ENCODE assay signal across 22 mouse cellular contexts in the genomic region with DNA sequence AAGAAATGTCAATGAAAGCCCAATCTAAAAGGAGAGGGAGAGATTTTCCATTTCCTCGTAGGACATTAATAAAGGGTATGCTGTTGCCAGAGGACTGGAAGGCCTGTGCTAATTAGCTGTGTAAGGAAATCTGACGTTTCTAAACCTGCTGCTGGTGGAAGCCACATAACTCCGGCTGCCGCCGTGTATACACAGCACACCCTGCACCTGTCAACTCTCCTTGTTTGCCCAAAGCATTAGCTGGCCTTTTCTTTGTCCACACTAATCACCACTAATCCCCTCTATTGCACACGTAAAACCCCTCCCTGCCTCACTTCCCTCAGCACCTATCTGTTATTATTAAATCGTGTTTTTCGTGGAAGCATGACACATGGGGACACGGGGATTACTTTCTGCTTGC.
DNase-seq lines count a peak whose midpoint lies in the region; ATAC-seq lines count a peak whose summit lies in the region.
"Had no signal": no experiment of that assay in that cellular context is flagged by ENCODE, and none has a peak within 500 bp of the region (broad histone marks: within the 10 kb centered on the region; RNA-seq: fewer than 3 reads in every experiment).

No protein-coding gene starts in this region.

- no peak overlapping the region for H3K9ac ChIP-seq in embryonic facial prominence, embryonic 11.5 days (replicated peaks; ENCODE audit: low read length)
- no peak overlapping the region for H3K9ac ChIP-seq in lung, embryonic 16.5 days (ENCODE audit: low read length)
- no peak overlapping the region for H3K9ac ChIP-seq in embryonic facial prominence, embryonic 15.5 days
- H3K9ac ChIP-seq in stomach, embryonic 14.5 days (replicated peaks; ENCODE audit: low read depth, low read length), result no peak overlapping the region
- H3K9ac ChIP-seq: heart, embryonic 13.5 days; hindbrain, embryonic 15.5 days; liver, postnatal 0 days had no signal

- H3K36me3 ChIP-seq in embryonic facial prominence, embryonic 11.5 days (replicated peaks; ENCODE audit: control insufficient read depth, insufficient read depth, low read depth, low read length), result no peaks in the 10 kb centered on the region
- H3K36me3 ChIP-seq in embryonic facial prominence, embryonic 10.5 days (replicated peaks), result no peaks in the 10 kb centered on the region
- H3K36me3 ChIP-seq in lung, embryonic 16.5 days (ENCODE audit: control insufficient read depth, insufficient read depth, low read length), result no peaks in the 10 kb centered on the region
- H3K36me3 ChIP-seq in embryonic facial prominence, embryonic 15.5 days, result no peaks in the 10 kb centered on the region
- no peaks in the 10 kb centered on the region for H3K36me3 ChIP-seq in stomach, embryonic 14.5 days (ENCODE audit: control insufficient read depth, insufficient read depth, low read length)
- H3K36me3 ChIP-seq: G1E; heart, embryonic 13.5 days; hindbrain, embryonic 15.5 days had no signal

- no peak overlapping the region for H3K4me2 ChIP-seq in embryonic facial prominence, embryonic 11.5 days (ENCODE audit: low read depth, low read length)
- no peak overlapping the region for H3K4me2 ChIP-seq in lung, embryonic 16.5 days (ENCODE audit: low read depth, low read length)
- no peak overlapping the region for H3K4me2 ChIP-seq in embryonic facial prominence, embryonic 15.5 days (replicated peaks)
- H3K4me2 ChIP-seq in stomach, embryonic 14.5 days (replicated peaks; ENCODE audit: low read depth, low read length), result 0 out of 2 replicates have a peak overlapping the region, but pooled peaks have one; percentile 20
- H3K4me2 ChIP-seq: heart, embryonic 13.5 days; hindbrain, embryonic 15.5 days had no signal

- no peaks in the 10 kb centered on the region for H3K4me1 ChIP-seq in embryonic facial prominence, embryonic 11.5 days (ENCODE audit: control insufficient read depth, insufficient read depth, low read length)
- peaks cover 7% of the 10 kb centered on the region; the same call in 1 of the 2 replicates for H3K4me1 ChIP-seq in embryonic facial prominence, embryonic 10.5 days
- no peaks in the 10 kb centered on the region for H3K4me1 ChIP-seq in lung, embryonic 16.5 days (replicated peaks; ENCODE audit: control insufficient read depth, insufficient read depth, low read length)
- peaks cover 7% of the 10 kb centered on the region; the same call in 1 of the 2 replicates for H3K4me1 ChIP-seq in embryonic facial prominence, embryonic 15.5 days
- H3K4me1 ChIP-seq in stomach, embryonic 14.5 days (ENCODE audit: control insufficient read depth, insufficient read depth, low read length), result no peaks in the 10 kb centered on the region
- H3K4me1 ChIP-seq: hindbrain, embryonic 15.5 days had no signal

- no peak; the same call in 1 of the 2 replicates for ATAC-seq in embryonic facial prominence, embryonic 11.5 days (replicated peaks; ENCODE audit: insufficient number of reproducible peaks, low FRiP score, low TSS enrichment, low read depth)
- ATAC-seq in lung, embryonic 16.5 days (ENCODE audit: low read depth), result peak; percentile 71
- peak; percentile 57 for ATAC-seq in embryonic facial prominence, embryonic 15.5 days (ENCODE audit: insufficient number of reproducible peaks, low FRiP score, low TSS enrichment, low read depth)
- peak; percentile 92 for ATAC-seq in stomach, embryonic 14.5 days (ENCODE audit: insufficient number of reproducible peaks, insufficient read depth, low FRiP score, low read depth)
- no peak for ATAC-seq in megakaryocyte, adult 5-6 weeks (ENCODE audit: poor library complexity, severe bottlenecking)
- ATAC-seq: CD4-positive, CD25-positive, alpha-beta regulatory T cell, adult 4 months; liver, postnatal 0 days had no signal

- no peaks in the 10 kb centered on the region for H3K27me3 ChIP-seq in embryonic facial prominence, embryonic 11.5 days (ENCODE audit: control insufficient read depth, insufficient read depth, low read length)
- H3K27me3 ChIP-seq in embryonic facial prominence, embryonic 10.5 days (replicated peaks; ENCODE audit: low read depth, poor library complexity, severe bottlenecking), result no peaks in the 10 kb centered on the region
- H3K27me3 ChIP-seq in lung, embryonic 16.5 days (ENCODE audit: control insufficient read depth, insufficient read depth, low read depth, low read length), result no peaks in the 10 kb centered on the region
- H3K27me3 ChIP-seq in embryonic facial prominence, embryonic 15.5 days, result no peaks in the 10 kb centered on the region
- no peaks in the 10 kb centered on the region for H3K27me3 ChIP-seq in stomach, embryonic 14.5 days (ENCODE audit: control insufficient read depth, insufficient read depth, low read length)
- H3K27me3 ChIP-seq: heart, embryonic 13.5 days; hindbrain, embryonic 15.5 days had no signal

- H3K9me3 ChIP-seq in embryonic facial prominence, embryonic 11.5 days (replicated peaks; ENCODE audit: control insufficient read depth, low read length), result no peaks in the 10 kb centered on the region
- peaks cover 2% of the 10 kb centered on the region; the same call in 1 of the 2 replicates for H3K9me3 ChIP-seq in embryonic facial prominence, embryonic 10.5 days
- peaks cover 6% of the 10 kb centered on the region; the same call in 1 of the 2 replicates for H3K9me3 ChIP-seq in lung, embryonic 16.5 days (ENCODE audit: control insufficient read depth, low read length)
- H3K9me3 ChIP-seq in embryonic facial prominence, embryonic 15.5 days (replicated peaks), result no peaks in the 10 kb centered on the region
- no peaks in the 10 kb centered on the region for H3K9me3 ChIP-seq in stomach, embryonic 14.5 days (ENCODE audit: control insufficient read depth, low read depth, low read length)
- H3K9me3 ChIP-seq: heart, embryonic 13.5 days; hindbrain, embryonic 15.5 days had no signal

- WGBS in embryonic facial prominence, embryonic 11.5 days, result 75% methylated on average over 9 of the region's 9 CpGs
- 69% methylated on average over 9 of the region's 9 CpGs for WGBS in embryonic facial prominence, embryonic 10.5 days
- WGBS in lung, embryonic 16.5 days, result 45% methylated on average over 9 of the region's 9 CpGs
- WGBS in embryonic facial prominence, embryonic 15.5 days, result 57% methylated on average over 9 of the region's 9 CpGs
- WGBS in stomach, embryonic 14.5 days, result 54% methylated on average over 9 of the region's 9 CpGs

- DNase-seq in embryonic facial prominence, embryonic 11.5 days (ENCODE audit: low spot score), result peak; percentile 22
- no peak for DNase-seq in embryonic facial prominence, embryonic 10.5 days (ENCODE audit: low spot score)
- no peak for DNase-seq in lung, postnatal 25 days (ENCODE audit: low spot score)
- DNase-seq in MN1 (ENCODE audit: low spot score), result no peak
- DNase-seq: adrenal gland, adult 2 months; cerebellum, postnatal 10 days; embryo, embryonic 11 days; heart, postnatal 36 days; kidney, adult 8-10 months; kidney, postnatal 36 days; liver; liver, postnatal 0 days; thymus, postnatal 14 days had no signal

- no peak overlapping the region for H3K27ac ChIP-seq in embryonic facial prominence, embryonic 11.5 days (replicated peaks; ENCODE audit: low read depth, low read length)
- H3K27ac ChIP-seq in embryonic facial prominence, embryonic 10.5 days (replicated peaks), result no peak overlapping the region
- H3K27ac ChIP-seq in lung, embryonic 16.5 days (ENCODE audit: low read length), result no peak overlapping the region
- no peak overlapping the region for H3K27ac ChIP-seq in embryonic facial prominence, embryonic 15.5 days (replicated peaks)
- H3K27ac ChIP-seq in stomach, embryonic 14.5 days (ENCODE audit: low read length), result no peak overlapping the region
- H3K27ac ChIP-seq: heart, embryonic 13.5 days; hindbrain, embryonic 15.5 days had no signal

- H3K4me3 ChIP-seq in embryonic facial prominence, embryonic 11.5 days (ENCODE audit: low read depth, low read length), result no peak overlapping the region
- no peak overlapping the region for H3K4me3 ChIP-seq in embryonic facial prominence, embryonic 10.5 days
- no peak overlapping the region for H3K4me3 ChIP-seq in lung, embryonic 16.5 days (ENCODE audit: low read length)
- no peak overlapping the region for H3K4me3 ChIP-seq in embryonic facial prominence, embryonic 15.5 days (replicated peaks)
- H3K4me3 ChIP-seq in stomach, embryonic 14.5 days (ENCODE audit: low read depth, low read length), result no peak overlapping the region
- H3K4me3 ChIP-seq: erythroblast, embryonic 14.5 days; heart, embryonic 13.5 days; hindbrain, embryonic 15.5 days had no signal

Comparison
In these comparisons a context has a peak if more than half of its experiments do, and no peak if none do; other contexts are left out.
1. ATAC-seq: peak in lung, embryonic 16.5 days (single experiment), embryonic facial prominence, embryonic 15.5 days (single experiment) and stomach, embryonic 14.5 days (single experiment); none in embryonic facial prominence, embryonic 11.5 days (single experiment) and megakaryocyte, adult 5-6 weeks (single experiment).